Mouse (Mus musculus): ENCODE measurements at regions not wholly inside any gene's neighbourhood (a gene's known extent, or its start where the extent isn't known, plus 50 kb on each side); places are given as distances from the start of the nearest gene placed in this dataset.
A peak's percentile ranks its signal among the peaks of the same experiment; 100 is the strongest.

GRCm38 (mm10) chr1:76075685-76076455, 529.8 kb downstream of the Slc4a3 start:
- DNase-seq (ENCODE audit: low read depth, low spot score), result no peak

- DNase-seq (ENCODE audit: low read depth, low spot score), result no peak
Measured at GRCm38 (mm10) chr1:76080241-76080640, 534.2 kb downstream of the Slc4a3 start.

DNA sequence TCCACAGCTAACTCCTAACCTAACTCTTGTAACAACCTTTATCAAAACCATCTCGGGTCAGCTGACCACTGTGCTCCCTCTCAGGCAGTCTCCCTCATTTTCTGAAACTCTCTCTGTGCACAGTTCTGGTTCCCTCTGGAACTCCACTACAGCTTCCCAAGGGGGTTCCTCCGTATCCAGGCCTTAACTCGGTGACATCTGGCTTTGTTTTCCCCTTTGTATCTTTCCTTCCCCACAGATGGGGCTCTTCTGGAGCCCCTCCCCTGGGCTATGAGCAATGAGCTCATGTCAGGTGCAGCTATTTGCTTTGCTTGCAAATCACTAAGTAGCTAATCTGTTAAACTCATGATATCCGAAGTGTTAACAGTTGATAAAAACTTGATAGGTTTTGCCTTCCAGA, 535.6 kb downstream of the Slc4a3 start:
- DNase-seq (ENCODE audit: low read depth, low spot score), result no peak

DNA sequence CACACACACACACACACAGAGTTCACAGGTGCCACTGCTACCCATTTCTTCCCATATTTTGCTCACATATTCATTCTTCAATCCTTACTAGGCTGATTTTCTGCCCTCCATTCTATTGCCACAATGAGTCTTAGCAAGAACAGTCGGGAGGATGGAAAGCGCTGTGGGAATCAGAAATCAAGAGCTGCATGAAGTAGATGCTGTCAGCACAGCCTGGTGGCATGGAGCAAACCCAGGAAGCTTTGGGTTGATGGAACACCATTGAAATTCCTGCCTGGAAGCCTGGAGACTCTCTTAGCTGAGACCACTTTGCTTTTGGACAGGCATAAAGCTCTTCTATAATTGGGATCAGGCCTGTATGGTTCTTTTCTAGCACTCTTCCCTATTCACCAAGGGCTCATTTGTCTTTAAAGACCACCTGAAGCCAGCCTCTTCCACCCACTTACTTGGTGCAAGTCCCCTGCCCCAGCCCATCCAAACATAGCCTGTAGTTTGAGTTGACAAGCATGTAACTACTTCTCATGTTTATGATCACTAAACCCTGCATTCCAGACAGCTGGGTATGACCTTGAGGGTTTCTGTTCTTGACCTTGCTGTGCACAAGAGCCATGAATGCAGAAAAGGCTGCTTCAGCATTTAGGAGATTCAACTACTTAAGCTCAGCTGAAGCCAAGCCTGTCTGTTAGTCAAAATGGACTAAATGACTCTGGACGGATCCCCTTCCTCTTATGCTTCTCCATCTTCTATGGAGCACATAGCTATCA, 537.4 kb downstream of the Slc4a3 start:
- DNase-seq (ENCODE audit: low read depth, low spot score), result peak; percentile 6

DNA sequence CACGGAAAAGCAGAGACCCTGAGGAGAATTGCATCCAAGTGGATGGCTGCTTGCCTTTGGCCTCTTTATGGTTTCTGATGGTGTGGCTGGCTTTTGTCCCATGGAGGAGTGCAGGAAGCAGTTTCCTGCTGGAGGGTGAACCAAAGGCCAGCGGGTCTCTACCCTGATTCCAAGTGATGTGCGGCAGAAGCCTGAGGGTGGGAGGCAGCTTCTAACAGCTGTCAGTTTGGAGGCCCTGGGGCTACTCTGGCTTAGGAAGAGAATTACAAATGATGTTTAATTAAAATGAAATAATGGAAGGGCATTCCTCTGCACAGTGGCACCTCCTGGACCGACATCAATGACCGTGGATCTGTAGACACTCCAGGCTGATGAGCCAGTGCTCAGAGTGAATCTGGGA, 545.0 kb downstream of the Slc4a3 start:
- no peak for DNase-seq (ENCODE audit: low read depth, low spot score)

DNA sequence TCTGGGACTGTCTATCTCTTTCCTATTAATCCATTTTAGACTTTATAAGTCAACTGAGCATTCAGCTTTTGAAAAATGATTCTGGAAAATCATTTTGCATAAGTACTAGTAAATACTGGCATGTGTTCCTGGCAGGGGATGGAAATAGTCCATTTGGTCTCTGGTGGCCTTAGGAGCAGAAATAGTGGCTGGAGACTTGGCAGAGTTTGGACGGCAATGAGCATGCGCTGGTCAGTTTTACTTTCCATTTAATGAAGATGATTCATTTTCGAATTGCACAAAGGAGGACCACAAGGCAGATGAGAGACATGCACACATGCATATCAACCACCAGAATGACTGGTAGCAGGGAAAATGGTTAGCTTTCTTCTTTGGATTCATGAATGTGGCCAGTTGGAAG, 567.2 kb downstream of the Slc4a3 start:
- DNase-seq (ENCODE audit: low read depth, low spot score), result no peak

- no peak for DNase-seq (ENCODE audit: low read depth, low spot score)
Measured at GRCm38 (mm10) chr1:76120840-76121239, 574.8 kb downstream of the Slc4a3 start.

- DNase-seq (ENCODE audit: low read depth, low spot score), result peak; percentile 3
Measured at GRCm38 (mm10) chr1:76130353-76130752, 584.3 kb downstream of the Slc4a3 start.

DNA sequence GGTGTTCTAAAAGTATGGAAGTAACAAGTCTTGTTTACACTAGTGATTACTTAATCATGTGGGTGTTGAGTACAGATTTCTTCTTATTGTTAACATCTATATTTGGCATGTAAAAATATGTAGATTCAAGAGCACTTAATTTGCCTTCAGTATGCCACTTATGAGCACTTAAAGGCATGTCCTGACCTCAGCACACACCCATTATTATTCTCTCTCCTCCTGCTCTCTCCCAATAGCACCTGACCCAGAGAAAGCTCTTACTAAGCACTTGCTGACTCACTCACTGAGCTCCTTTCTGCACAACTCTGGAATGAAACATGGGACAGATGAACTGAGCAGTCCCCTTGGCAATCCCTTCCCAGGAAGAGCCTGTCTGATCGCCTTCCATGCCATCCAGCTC, 590.7 kb downstream of the Slc4a3 start:
- no peak for DNase-seq (ENCODE audit: low read depth, low spot score)

DNA sequence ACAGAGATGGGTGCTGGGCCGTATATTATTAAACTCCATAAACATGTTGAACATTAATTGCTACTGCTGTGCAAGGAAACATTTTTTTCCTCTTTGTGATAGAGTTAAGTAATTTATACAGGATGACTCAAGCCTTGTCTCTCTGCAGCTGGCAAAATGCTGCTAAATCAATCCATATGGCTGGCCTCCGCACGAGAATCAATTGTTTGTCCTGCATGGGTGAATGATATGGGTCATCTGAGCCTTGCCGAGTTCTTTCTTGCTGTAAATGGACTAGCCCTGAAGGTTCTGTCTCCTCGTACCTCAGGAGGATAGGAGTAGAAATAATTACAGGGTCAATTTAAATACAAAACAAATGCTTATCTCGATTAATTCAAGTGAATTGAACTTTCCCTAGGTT, 591.6 kb downstream of the Slc4a3 start:
- no peak for DNase-seq (ENCODE audit: low read depth, low spot score)

DNA sequence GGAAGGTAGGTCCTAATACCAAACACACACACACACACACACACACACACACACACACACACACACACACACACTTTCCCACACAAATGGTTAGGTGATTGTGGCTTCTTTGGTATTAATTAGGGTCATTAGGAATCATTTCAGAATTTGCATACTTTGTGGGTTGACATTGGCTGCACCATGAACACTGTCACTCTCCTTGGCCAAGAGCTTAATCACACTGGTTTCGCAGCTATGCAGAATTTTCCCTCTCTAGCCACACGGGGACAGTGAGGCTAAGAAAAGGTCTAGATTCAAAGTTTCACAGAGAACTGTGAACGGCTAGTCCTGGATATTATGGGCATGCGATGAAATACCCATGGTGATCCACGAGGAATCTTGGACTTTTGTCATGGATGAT, 597.5 kb downstream of the Slc4a3 start:
- no peak for DNase-seq (ENCODE audit: low read depth, low spot score)

GRCm38 (mm10) chr1:76148963-76149362, 602.9 kb downstream of the Slc4a3 start:
- DNase-seq (ENCODE audit: low read depth, low spot score), result no peak

DNA sequence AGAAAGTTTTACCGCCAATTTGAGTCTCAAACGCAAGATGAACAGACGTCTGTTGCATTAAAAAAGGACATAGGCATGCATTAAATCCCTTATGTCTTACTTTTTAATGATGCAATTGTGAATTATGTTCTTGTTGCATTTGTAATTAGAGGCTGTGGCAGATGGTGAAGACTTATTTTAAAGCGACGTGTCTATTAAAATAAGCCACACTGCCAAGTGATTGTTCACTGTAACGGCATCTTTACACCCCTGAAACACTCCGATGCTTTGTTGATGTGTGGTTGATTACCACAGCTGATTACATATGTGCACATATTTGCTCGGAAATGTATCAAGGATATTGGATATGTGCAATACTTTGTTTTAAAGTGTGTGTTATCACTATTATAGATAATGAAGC, 610.2 kb downstream of the Slc4a3 start:
- DNase-seq (ENCODE audit: low read depth, low spot score), result no peak

DNA sequence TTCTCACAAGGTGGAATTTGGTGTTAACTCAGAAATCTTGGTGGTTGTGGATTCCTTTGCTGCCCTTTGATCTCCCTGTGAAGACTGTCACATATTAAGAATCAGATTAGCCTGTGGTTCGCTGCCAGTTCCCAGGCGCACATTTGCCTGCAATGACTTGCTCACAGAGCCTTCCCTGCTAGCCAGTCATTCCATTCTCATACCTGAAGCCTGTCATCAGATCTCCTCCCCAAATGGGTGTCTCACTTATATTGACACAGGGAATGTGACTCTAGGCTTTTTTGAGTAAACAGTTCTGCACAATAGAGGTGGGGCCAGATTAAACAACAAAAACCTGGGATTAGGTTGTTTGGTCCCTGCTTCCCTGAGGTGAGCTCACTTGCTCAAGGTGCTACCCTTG, 621.4 kb downstream of the Slc4a3 start:
- no peak for DNase-seq (ENCODE audit: low read depth, low spot score)

- no peak for DNase-seq (ENCODE audit: low read depth, low spot score)
Measured at GRCm38 (mm10) chr1:76181181-76181580, 635.1 kb downstream of the Slc4a3 start.

GRCm38 (mm10) chr1:76194844-76195243, 648.8 kb downstream of the Slc4a3 start:
- DNase-seq (ENCODE audit: low read depth, low spot score), result no peak

GRCm38 (mm10) chr1:76197651-76198050, 651.6 kb downstream of the Slc4a3 start:
- DNase-seq (ENCODE audit: low read depth, low spot score), result no peak

DNA sequence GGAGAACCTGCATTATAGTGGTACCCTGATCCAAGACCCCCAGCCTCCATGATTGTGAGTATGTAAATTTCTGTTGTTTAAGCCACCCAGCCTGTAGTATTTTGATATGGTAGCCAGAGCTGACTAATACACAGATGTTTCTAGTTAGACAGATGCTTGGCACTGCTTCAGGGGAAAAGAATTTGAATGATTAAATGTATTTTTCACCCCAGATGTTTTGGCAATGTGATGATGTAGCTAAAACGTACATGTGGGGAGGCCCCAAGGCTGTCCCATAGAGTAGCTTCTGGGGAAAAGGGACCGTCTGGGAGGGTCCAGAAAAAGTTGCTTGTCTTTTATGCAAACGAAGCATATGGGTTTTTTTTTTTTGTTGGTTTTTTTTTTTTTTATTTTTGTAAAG, 654.8 kb downstream of the Slc4a3 start:
- DNase-seq (ENCODE audit: low read depth, low spot score), result no peak

DNA sequence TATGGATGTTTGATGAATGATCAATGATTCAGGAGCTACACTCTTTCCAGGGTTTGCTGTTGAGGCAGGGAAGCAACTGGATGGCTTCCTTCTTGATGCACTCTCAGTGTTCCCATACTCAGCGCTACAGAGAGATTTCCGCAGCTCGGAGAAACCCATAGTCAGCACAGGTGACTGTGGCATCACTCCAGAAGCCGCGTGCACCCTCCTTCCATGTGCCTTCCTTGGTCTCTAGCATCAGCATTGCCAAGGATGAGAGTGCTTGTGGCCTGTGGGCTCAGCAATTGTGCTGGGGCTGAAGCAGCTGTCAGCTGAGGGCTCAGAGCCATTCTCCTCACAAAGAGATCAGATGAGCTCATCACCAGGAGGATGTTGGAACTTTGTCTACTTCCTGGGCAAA, 666.4 kb downstream of the Slc4a3 start:
- no peak for DNase-seq (ENCODE audit: low read depth, low spot score)

GRCm38 (mm10) chr1:76244721-76245120, 698.7 kb downstream of the Slc4a3 start:
- no peak for DNase-seq (ENCODE audit: low read depth, low spot score)

GRCm38 (mm10) chr1:76246181-76246796, 700.2 kb downstream of the Slc4a3 start:
- no peak for DNase-seq (ENCODE audit: low read depth, low spot score)

- no peak for DNase-seq (ENCODE audit: low read depth, low spot score)
Measured at GRCm38 (mm10) chr1:76247126-76247525, 701.1 kb downstream of the Slc4a3 start.

DNA sequence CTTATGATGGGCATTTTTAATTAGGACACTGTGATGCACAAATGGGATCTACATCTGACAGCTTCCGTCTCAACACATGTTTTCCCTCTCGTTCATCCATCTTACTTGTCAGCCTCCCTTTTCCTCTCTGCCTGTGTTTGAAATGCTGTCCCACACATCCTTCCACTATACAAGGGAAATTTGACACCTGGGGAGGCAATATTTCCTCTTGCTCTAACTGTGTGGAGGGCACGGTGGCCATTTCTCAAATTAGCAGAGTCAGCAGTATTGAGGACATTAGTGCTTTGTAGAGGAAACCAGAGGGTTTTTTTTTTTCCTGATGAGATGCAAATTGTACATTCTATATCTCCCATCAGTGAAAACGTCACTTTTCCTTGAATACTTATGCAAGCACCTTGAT, 712.2 kb downstream of the Slc4a3 start:
- DNase-seq (ENCODE audit: low read depth, low spot score), result no peak
